Mouse (Mus musculus) midbrain, embryonic 15.5 days (tissue): ENCODE results near the gene Dusp6. TPM values are rescaled to one million over a fixed set of nuclear protein-coding genes. Genes with fewer than 3 reads are reported as not detected.
A peak's percentile ranks its signal among the peaks of the same experiment; 100 is the strongest.

Source experiments
- ATAC-seq: fragments of 200-750 bp; cut with Nextera tagmentation; replicated peaks from 2 replicates; pipeline ENCODE4 v1.8.0; 2017; ENCODE audit warnings: moderate TSS enrichment
- H3K27ac ChIP-seq: fragments of 300-500 bp; sonication (generic); 2 replicates; pipeline ENCODE4 v1.5.1; 2015; ENCODE audit warnings: mild to moderate bottlenecking, inconsistent platforms
- H3K27me3 ChIP-seq: fragments of 300-500 bp; sonication (generic); replicated peaks from 2 replicates; pipeline ENCODE4 v1.6.1; 2015; ENCODE audit warnings: inconsistent platforms
- H3K36me3 ChIP-seq: fragments of 300-500 bp; sonication (generic); replicated peaks from 2 replicates; pipeline ENCODE4 v1.6.1; 2015; ENCODE audit warnings: inconsistent platforms
- H3K4me1 ChIP-seq: fragments of 300-500 bp; sonication (generic); 2 replicates; pipeline ENCODE4 v1.6.1; 2015; ENCODE audit warnings: inconsistent platforms
- H3K4me2 ChIP-seq: fragments of 300-500 bp; sonication (generic); 2 replicates; pipeline ENCODE4 v1.6.1; 2015; ENCODE audit warnings: inconsistent platforms, mild to moderate bottlenecking, moderate library complexity
- H3K4me3 ChIP-seq: fragments of 300-500 bp; sonication (generic); 2 replicates; pipeline ENCODE4 v1.5.1; 2015; ENCODE audit warnings: mild to moderate bottlenecking, inconsistent platforms
- H3K9ac ChIP-seq: fragments of 300-500 bp; sonication (generic); 2 replicates; pipeline ENCODE4 v1.6.1; 2015; ENCODE audit warnings: mild to moderate bottlenecking, inconsistent platforms
- H3K9me3 ChIP-seq: fragments of 300-500 bp; sonication (generic); 2 replicates; pipeline ENCODE4 v1.6.1; 2016; ENCODE audit warnings: inconsistent platforms
- WGBS: fragments of 180-500 bp; shearing (Covaris S2); methylation state at CpG from one replicate; pipeline ENCODE4 v1.1.7; 2015; ENCODE audit warnings: mixed read lengths; 5-methylcytosine and 5-hydroxymethylcytosine counted together
- polyA plus RNA-seq: library from polyadenylated mRNA; unstranded; fragments of >200 nt; fragmentation: Nextera tagmentation; extraction: Ambion mirVana; gene quantifications from 2 replicates; pipeline ENCODE4 v1.2.1, GENCODE M21; 2015

Dusp6 gene
- polyA plus RNA-seq, 1 experiment from 2014 or later, result 27.0 TPM

GRCm38 (mm10) chr10:99286787-99287186 is 23.8 kb downstream of the Dusp6 start:
- 0 out of 2 replicates have a peak, but pooled peaks cover 6% of the 10 kb centered on the region for H3K27me3 ChIP-seq
- H3K4me1 ChIP-seq, result no peaks in the 10 kb centered on the region; the same call in 1 of the 2 replicates
- H3K9me3 ChIP-seq, result no peaks in the 10 kb centered on the region
- ATAC-seq, result no peak; the same call in 1 of the 2 replicates
- H3K27ac ChIP-seq, result no peak overlapping the region
- peak overlapping the region; percentile 30 for H3K4me2 ChIP-seq
- H3K36me3 ChIP-seq, result no peaks in the 10 kb centered on the region
- 0 out of 2 replicates have a peak overlapping the region, but pooled peaks have one; percentile 1 for H3K4me3 ChIP-seq
- H3K9ac ChIP-seq, result no peak overlapping the region
- WGBS, result 10% methylated on average over 17 of the region's 17 CpGs

- H3K4me2 ChIP-seq, result peak overlapping the region; percentile 30
- WGBS, result 48% methylated on average over 6 of the region's 6 CpGs
- H3K9me3 ChIP-seq, result no peaks in the 10 kb centered on the region
- no peaks in the 10 kb centered on the region for H3K36me3 ChIP-seq
- no peak for ATAC-seq
- H3K4me3 ChIP-seq, result no peak overlapping the region
- 0 out of 2 replicates have a peak, but pooled peaks cover 6% of the 10 kb centered on the region for H3K27me3 ChIP-seq
- no peak overlapping the region for H3K9ac ChIP-seq
- H3K4me1 ChIP-seq, result no peaks in the 10 kb centered on the region; the same call in 1 of the 2 replicates
- H3K27ac ChIP-seq, result no peak overlapping the region
These were observed 24.2 kb downstream of the Dusp6 start for GRCm38 (mm10) chr10:99287206-99287605.

- H3K36me3 ChIP-seq, result no peaks in the 10 kb centered on the region
- no peak for ATAC-seq
- H3K4me1 ChIP-seq, result no peaks in the 10 kb centered on the region; the same call in 1 of the 2 replicates
- no peaks in the 10 kb centered on the region for H3K9me3 ChIP-seq
- no peak overlapping the region for H3K4me3 ChIP-seq
- no peak overlapping the region for H3K9ac ChIP-seq
- no peak overlapping the region for H3K4me2 ChIP-seq
- H3K27ac ChIP-seq, result no peak overlapping the region
- WGBS, result 89% methylated on average over 5 of the region's 5 CpGs
- H3K27me3 ChIP-seq, result 0 out of 2 replicates have a peak, but pooled peaks cover 6% of the 10 kb centered on the region
These were observed 26.1 kb downstream of the Dusp6 start for GRCm38 (mm10) chr10:99289176-99289575.

- H3K27me3 ChIP-seq, result no peaks in the 10 kb centered on the region
- H3K27ac ChIP-seq, result no peak overlapping the region
- no peak overlapping the region for H3K4me2 ChIP-seq
- H3K9me3 ChIP-seq, result no peaks in the 10 kb centered on the region
- no peaks in the 10 kb centered on the region for H3K4me1 ChIP-seq
- ATAC-seq, result no peak
- H3K4me3 ChIP-seq, result no peak overlapping the region
- WGBS, result 83% methylated on average over 3 of the region's 3 CpGs
- no peak overlapping the region for H3K9ac ChIP-seq
- H3K36me3 ChIP-seq, result no peaks in the 10 kb centered on the region
These were observed 30.1 kb downstream of the Dusp6 start for GRCm38 (mm10) chr10:99293111-99293640.

GRCm38 (mm10) chr10:99297721-99298120 is 34.7 kb downstream of the Dusp6 start:
- no peak overlapping the region for H3K27ac ChIP-seq
- no peak overlapping the region for H3K4me2 ChIP-seq
- H3K4me3 ChIP-seq, result no peak overlapping the region
- H3K4me1 ChIP-seq, result peaks cover 14% of the 10 kb centered on the region
- 75% methylated on average over 3 of the region's 3 CpGs for WGBS
- no peak for ATAC-seq
- no peaks in the 10 kb centered on the region for H3K27me3 ChIP-seq
- H3K9ac ChIP-seq, result no peak overlapping the region
- H3K36me3 ChIP-seq, result no peaks in the 10 kb centered on the region
- H3K9me3 ChIP-seq, result no peaks in the 10 kb centered on the region

GRCm38 (mm10) chr10:99298328-99299295 is 35.6 kb downstream of the Dusp6 start:
- Histone ChIP-seq H3K27ac (no peak overlapping the region), H3K27me3 (no peaks in the 10 kb centered on the region), H3K4me2 (peak overlapping the region; percentile 17), H3K9ac (no peak overlapping the region), H3K9me3 (no peaks in the 10 kb centered on the region), H3K4me1 (peaks cover 14% of the 10 kb centered on the region), H3K4me3 (no peak overlapping the region), H3K36me3 (no peaks in the 10 kb centered on the region)
- ATAC-seq, result peak; percentile 73
- 15% methylated on average over 18 of the region's 18 CpGs for WGBS

- Histone ChIP-seq H3K4me2 (peak overlapping the region; percentile 17), H3K4me1 (peaks cover 14% of the 10 kb centered on the region), H3K4me3 (no peak overlapping the region), H3K36me3 (no peaks in the 10 kb centered on the region), H3K27ac (no peak overlapping the region), H3K9me3 (no peaks in the 10 kb centered on the region), H3K27me3 (no peaks in the 10 kb centered on the region), H3K9ac (no peak overlapping the region)
- WGBS, result 14% methylated on average over 9 of the region's 9 CpGs
- ATAC-seq, result peak; percentile 65
These were observed 36.3 kb downstream of the Dusp6 start for GRCm38 (mm10) chr10:99299303-99299702.

GRCm38 (mm10) chr10:99302051-99302450 is 39.0 kb downstream of the Dusp6 start:
- 76% methylated on average over 4 of the region's 4 CpGs for WGBS
- Histone ChIP-seq H3K9me3 (no peaks in the 10 kb centered on the region), H3K4me3 (no peak overlapping the region), H3K9ac (no peak overlapping the region), H3K27me3 (no peaks in the 10 kb centered on the region), H3K27ac (no peak overlapping the region), H3K4me2 (no peak overlapping the region), H3K4me1 (peaks cover 14% of the 10 kb centered on the region), H3K36me3 (no peaks in the 10 kb centered on the region)
- ATAC-seq, result no peak

- Histone ChIP-seq H3K9ac (no peak overlapping the region), H3K4me1 (no peaks in the 10 kb centered on the region), H3K36me3 (no peaks in the 10 kb centered on the region), H3K4me3 (no peak overlapping the region), H3K4me2 (no peak overlapping the region), H3K9me3 (no peaks in the 10 kb centered on the region), H3K27me3 (no peaks in the 10 kb centered on the region), H3K27ac (no peak overlapping the region)
- no peak for ATAC-seq
- WGBS, result 89% methylated on average over 4 of the region's 4 CpGs
These were observed 45.8 kb downstream of the Dusp6 start for GRCm38 (mm10) chr10:99308837-99309236.

- Histone ChIP-seq H3K4me3 (no peak overlapping the region), H3K27me3 (no peaks in the 10 kb centered on the region), H3K4me2 (no peak overlapping the region), H3K27ac (no peak overlapping the region), H3K9me3 (no peaks in the 10 kb centered on the region), H3K36me3 (no peaks in the 10 kb centered on the region), H3K4me1 (no peaks in the 10 kb centered on the region), H3K9ac (no peak overlapping the region)
- WGBS, result 88% methylated on average over 9 of the region's 9 CpGs
- no peak for ATAC-seq
These were observed 46.6 kb downstream of the Dusp6 start for GRCm38 (mm10) chr10:99309617-99310016.

GRCm38 (mm10) chr10:99310204-99310603 is 47.2 kb downstream of the Dusp6 start:
- WGBS, result 81% methylated on average over 10 of the region's 10 CpGs
- Histone ChIP-seq H3K4me2 (no peak overlapping the region), H3K27me3 (no peaks in the 10 kb centered on the region), H3K4me3 (no peak overlapping the region), H3K36me3 (no peaks in the 10 kb centered on the region), H3K27ac (no peak overlapping the region), H3K9me3 (no peaks in the 10 kb centered on the region), H3K9ac (no peak overlapping the region), H3K4me1 (no peaks in the 10 kb centered on the region)
- ATAC-seq, result no peak

GRCm38 (mm10) chr10:99311956-99312355 is 48.9 kb downstream of the Dusp6 start:
- H3K36me3 ChIP-seq, result no peaks in the 10 kb centered on the region
- H3K4me3 ChIP-seq, result no peak overlapping the region
- H3K9ac ChIP-seq, result no peak overlapping the region
- H3K4me1 ChIP-seq, result no peaks in the 10 kb centered on the region
- no peak for ATAC-seq
- no peak overlapping the region for H3K4me2 ChIP-seq
- no peaks in the 10 kb centered on the region for H3K9me3 ChIP-seq
- no peak overlapping the region for H3K27ac ChIP-seq
- WGBS, result 83% methylated on average over 1 of the region's 1 CpGs
- H3K27me3 ChIP-seq, result no peaks in the 10 kb centered on the region
